Mouse (Mus musculus) liver (tissue): ENCODE data around the gene Mavs.
A peak's percentile ranks its signal among the peaks of the same experiment; 100 is the strongest.

Experiments
- DNase-seq: peaks from one replicate; pipeline ENCODE4 v3.0.0-alpha.2; 2020; ENCODE audit warnings: mixed read lengths

Mavs gene

DNA sequence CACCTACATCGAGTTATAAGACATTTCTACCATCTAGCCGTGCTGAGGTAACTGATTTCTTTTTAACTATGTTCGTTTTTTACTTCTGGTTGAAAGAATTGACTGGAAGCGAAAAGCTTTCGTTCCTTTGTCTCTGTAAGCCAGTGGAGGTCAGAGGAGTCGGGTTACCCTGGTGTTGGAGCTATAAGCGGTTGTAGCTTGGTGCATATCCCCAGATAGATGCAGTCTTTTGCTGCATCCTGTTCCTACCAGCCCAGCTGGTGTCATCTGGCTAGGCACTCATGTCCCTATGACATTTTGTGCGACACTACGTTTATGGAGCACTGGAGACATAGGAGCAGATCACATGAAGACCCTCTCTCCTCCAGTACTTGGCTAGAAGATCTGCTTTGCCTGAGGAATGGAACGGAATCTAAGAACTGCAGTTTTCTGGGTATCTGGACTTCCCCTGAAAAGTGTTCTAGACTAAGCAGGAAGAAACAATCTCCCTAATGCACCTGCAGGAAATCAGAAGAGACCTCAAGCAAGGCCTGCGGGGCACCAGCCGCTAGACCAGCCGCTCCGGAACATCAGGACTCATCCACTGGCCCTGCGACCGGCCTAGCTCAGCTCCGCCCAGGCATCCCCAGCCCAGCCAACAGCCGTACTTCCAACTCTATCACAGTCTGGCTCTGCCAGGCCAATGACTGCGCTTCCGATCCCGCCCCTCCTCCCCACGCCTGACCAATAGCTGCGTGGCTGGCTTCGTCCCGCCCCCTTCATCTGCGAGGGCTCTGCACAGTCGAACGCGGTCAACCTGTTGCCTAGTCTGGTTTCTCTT lies at the start of gene Mavs:
TSS of gene Mavs (plus strand) at position 757 of the 820 bp plus-strand sequence.
- DNase-seq: peak; percentile 99

GRCm38 (mm10) chr2:131186343-131186742 lies 47.5 kb upstream of the Mavs start:
- peak; percentile 38 for DNase-seq

- DNase-seq: peak; percentile 98
Measured at GRCm38 (mm10) chr2:131186771-131187601, 46.9 kb upstream of the Mavs start, which contains the start of the genes Cdc25b and Spef1. Gene Cdc25b, plus strand, starts transcription at chr2:131186949. Gene Spef1, minus strand, starts transcription at chr2:131187282.

DNA sequence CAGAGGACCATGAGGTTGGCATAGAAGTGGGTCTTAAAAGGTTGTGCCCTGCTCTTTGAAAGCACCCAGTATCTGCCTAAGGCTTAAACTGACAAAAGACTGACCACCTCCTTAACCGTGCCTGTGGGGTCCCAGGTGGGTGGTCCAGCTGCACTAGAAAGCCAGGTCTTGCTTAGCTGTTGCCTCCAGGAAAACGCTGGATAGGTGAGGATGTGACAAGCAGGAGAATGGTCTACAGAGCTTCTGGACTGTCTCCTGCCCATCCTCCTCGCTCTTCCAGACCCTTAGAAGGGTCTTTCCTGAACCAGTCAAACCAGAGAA lies 46.3 kb upstream of the Mavs start:
- DNase-seq: no peak

GRCm38 (mm10) chr2:131188311-131188710 lies 45.6 kb upstream of the Mavs start:
- peak; percentile 60 for DNase-seq

GRCm38 (mm10) chr2:131189521-131190309 lies 44.1 kb upstream of the Mavs start:
- DNase-seq: peak; percentile 68

GRCm38 (mm10) chr2:131190344-131191004 lies 43.4 kb upstream of the Mavs start:
- no peak for DNase-seq

- no peak for DNase-seq
Measured at GRCm38 (mm10) chr2:131191005-131191390, 42.9 kb upstream of the Mavs start.

- DNase-seq: no peak
Measured at GRCm38 (mm10) chr2:131196606-131197316, 37.1 kb upstream of the Mavs start.

GRCm38 (mm10) chr2:131200710-131201109 lies 33.2 kb upstream of the Mavs start:
- DNase-seq: no peak

GRCm38 (mm10) chr2:131201262-131201661 lies 32.6 kb upstream of the Mavs start:
- no peak for DNase-seq

- DNase-seq: no peak
Measured at GRCm38 (mm10) chr2:131203816-131204409, 29.9 kb upstream of the Mavs start.

DNA sequence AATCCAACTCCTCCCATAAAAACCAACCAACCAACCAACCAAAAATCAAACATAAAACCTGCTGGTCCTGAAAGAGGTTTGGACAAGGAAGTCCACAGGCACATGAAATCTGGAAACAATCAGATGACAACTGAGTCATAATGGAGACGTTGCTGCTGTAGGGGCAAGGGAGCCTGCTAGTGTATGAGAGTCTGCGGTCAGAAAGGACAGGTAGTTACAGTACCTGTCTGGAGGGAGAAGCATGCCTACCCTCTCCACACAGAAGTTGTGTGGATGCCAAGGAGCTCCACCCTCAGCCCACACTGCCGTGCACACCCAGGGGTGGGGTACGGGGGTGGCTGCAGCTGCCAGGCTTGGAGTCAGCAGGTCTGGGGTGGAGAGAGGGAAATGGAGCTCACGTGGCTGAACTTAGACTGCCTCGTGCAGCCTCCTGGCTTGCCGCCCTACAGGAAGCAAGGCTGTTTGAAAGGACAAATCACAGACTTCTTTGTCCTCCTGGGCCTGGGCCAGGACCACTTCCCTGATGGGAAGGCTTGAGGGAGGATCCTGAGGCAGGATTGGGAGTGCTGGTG lies 29.4 kb upstream of the Mavs start:
- peak; percentile 85 for DNase-seq

DNA sequence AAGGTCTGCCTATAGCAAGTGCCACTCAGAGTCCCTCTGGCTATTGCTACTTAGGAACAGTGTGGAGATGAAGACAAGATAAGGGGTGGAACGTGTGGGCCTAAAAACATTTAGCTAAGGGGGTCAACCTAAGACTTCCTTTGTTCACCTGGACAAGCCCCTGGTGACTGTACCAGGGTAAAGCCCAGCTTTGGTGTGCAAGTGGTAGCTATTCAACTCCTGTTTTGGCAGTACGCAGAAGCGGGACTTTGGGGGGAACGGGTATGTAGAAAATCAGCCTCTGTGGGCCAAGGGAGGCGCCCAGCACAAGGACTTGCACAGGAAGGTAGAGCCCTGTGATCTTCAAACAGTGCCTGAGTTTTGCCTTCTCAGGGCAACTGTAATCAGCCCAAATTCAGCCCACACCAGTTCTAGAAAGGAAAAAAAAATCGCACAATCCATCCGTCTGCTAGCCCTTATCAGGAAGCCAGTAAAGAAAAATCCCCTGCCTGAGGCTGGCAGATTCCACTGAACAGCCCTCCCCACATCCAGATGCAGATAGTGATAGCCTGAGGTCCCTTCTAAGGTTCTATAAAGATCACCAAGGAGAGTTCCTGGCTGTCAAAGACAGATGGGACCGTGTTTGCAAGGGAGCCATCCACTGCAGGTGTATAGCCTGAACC lies 28.2 kb upstream of the Mavs start:
- DNase-seq: peak; percentile 84

- no peak for DNase-seq
Measured at GRCm38 (mm10) chr2:131206778-131207177, 27.1 kb upstream of the Mavs start, which contains the start of gene Ap5s1. Gene Ap5s1, plus strand, starts transcription at chr2:131207078.

- DNase-seq: no peak
Measured at GRCm38 (mm10) chr2:131208356-131208755, 25.5 kb upstream of the Mavs start.

DNA sequence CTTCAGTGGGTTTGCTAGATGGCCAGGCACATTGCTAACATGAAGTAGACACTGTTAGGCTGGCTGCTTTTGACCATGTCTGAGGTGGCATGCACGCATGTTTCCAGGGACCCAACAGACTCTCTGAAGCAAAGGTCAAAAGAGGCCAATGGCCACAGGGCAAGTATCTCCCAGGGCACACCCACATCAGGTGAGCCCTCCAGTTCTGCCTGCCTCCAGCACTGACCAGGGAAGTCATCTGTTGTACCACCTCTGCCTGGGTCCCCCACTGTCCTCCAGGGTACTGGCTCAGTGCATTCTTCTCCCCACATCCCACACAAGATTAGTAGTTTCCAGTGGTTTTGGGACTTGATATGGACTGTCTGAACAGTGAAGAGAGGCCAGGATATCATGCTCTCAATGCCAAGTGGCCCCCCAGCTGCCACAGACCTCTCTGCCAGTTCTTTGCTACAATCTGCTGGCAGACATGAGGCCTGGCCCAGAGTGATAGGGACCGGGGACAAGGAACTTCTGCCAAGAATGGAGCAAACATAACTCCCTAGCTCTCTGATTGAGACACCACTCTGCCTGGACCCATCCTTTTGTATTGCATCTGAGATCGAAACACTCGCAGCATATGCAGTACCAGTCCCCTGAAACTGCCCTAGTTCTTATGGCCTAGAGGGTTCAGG lies 24.6 kb upstream of the Mavs start:
- peak; percentile 65 for DNase-seq

GRCm38 (mm10) chr2:131209969-131210792 lies 23.7 kb upstream of the Mavs start:
- peak; percentile 96 for DNase-seq
